Mouse (Mus musculus): ENCODE measurements at regions not wholly inside any gene's neighbourhood (a gene's known extent, or its start where the extent isn't known, plus 50 kb on each side); places are given as distances from the start of the nearest gene placed in this dataset.
A peak's percentile ranks its signal among the peaks of the same experiment; 100 is the strongest.

DNA sequence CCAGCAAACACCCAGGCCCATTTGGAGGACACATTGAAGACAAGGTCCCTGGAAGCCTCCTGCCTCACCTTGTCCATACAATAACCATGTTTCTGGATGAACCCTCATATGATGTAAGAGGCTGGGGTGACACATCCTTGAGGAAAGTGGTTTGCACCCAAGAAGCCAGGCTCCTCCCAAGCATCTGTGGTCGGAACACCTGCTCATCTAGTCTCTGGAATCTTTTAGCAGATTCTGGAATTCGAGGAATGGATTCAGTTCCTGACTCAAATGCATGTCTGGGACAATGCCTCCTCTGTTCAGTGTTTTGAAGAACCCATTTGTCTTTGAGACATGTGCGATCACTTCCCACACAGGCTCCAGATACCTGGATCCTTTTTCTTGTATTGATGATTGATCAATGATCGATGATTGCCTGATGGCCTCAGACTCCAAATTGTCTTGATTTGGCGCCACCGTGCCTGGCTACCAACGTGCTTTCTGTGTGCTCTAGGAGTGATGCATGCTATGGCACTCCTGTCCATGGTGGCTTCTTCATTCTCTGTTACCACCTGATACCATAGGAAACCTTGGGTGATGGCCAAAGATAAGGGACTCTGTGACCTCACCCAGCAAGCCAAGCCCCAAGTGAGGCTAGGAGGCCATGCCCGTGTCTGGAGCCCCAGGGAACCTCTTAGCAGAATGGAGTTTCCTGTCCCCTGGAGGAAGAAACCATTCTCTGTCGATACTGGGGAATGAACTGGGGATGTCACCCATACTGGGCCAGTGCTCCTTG is 126.7 kb downstream of the Mn1 start:
- no peak for DNase-seq (ENCODE audit: low read depth, low spot score)

DNA sequence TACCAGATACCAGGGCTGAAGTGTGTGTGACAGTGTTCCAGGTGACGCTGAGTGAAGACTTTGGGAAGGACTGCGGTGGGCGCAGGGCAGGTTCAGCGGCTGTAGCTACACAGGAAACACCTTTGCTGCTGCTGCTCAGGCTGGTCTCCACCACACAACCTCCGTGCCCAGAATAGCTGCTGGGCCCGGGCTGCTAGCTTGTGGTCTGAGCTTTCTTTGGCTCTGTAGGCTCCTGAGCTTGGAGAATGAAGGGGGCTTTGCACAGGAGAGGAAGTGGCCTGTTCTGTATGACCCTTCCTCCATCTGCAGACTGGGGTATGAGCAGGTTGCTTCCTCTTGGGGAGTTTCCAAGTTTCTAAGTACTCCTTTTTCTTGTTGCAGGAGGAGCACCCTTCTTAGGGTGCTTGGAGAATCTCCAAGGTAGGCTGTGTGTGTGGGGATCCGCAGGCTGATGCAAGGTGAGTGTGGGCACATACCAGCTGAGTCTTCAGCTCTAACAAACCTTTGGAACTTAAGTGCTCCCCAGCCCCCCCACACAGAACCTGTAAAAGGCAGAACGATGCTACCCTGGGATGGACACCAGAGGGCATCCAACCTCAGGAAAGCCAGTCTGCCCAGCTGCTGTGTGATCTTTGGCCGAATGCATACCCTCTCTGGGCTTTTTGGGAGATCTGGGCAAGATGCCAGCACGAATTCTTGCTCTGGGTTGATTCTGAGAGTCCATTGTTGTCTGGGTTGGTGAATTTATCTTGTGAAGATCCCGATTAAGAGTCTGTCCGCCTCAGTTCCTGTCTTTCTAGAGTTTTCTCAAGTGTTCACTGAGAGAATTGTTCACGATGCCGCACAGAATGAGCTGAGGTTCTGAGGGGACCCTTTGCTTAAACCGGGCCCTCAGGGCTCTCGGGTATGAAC is 136.6 kb downstream of the Mn1 start:
- DNase-seq (ENCODE audit: low read depth, low spot score), result no peak

GRCm38 (mm10) chr5:111554551-111555311 is 137.6 kb downstream of the Mn1 start:
- peak; percentile 19 for DNase-seq (ENCODE audit: low read depth, low spot score)

DNA sequence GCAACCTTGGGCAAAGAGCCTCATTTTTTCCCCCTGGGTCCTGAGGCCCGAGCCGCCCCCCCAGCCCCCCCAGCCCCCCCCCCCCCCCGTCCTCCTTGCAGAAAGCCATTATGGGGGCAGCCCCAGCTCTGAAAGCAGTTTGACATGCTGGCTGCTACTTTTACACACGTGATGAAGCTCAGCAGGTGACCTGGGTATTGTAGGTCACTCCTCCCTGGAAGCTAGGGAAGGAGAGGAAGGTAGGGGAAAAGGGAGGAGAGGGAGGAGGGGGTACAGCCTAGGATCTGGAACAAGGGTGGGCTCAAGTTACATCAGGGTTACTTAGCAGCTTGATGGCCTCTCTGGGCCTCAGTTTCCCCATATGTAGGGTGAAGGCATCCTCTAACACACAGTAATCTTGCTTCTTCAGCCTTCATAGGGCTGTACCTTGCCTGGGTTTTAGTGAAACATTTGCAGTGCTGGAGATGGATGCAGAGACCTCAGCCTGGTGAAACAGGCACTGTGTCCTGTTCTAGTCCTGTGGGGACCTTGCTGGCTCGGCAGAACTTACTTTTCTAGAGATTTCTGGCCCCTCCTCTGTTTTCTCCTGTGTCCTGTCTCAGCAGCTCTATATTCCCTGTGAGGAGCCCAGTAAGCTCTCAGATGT is 138.3 kb downstream of the Mn1 start:
- no peak for DNase-seq (ENCODE audit: low read depth, low spot score)

GRCm38 (mm10) chr5:111555981-111556380 is 138.8 kb downstream of the Mn1 start:
- no peak for DNase-seq (ENCODE audit: low read depth, low spot score)

- DNase-seq (ENCODE audit: low read depth, low spot score), result no peak
Observed at GRCm38 (mm10) chr5:111560432-111560831, 143.3 kb downstream of the Mn1 start.

DNA sequence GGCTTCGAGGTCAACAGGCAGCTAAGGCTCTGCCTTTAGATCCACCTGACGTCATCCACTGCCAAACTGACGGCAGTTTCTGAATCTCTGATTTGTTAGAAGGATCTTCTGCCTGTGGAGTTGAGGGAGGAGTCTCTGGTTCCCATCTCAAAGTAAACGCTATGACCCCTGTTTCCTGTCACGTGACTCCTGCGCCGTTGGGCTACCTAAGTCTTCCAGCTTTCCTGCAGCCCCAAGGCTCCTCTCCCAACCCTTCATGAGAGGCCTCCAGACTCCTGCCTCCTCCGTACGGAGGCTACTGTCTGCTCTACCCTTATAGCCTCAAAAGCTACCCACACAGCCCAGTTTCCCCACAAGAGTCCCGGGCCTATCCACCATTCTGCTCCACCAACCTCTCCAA is 144.1 kb downstream of the Mn1 start:
- no peak for DNase-seq (ENCODE audit: low read depth, low spot score)

- DNase-seq (ENCODE audit: low read depth, low spot score), result no peak
Observed at GRCm38 (mm10) chr5:111570826-111571225, 153.7 kb downstream of the Mn1 start.

- no peak for DNase-seq (ENCODE audit: low read depth, low spot score)
Observed at GRCm38 (mm10) chr5:111573265-111573873, 156.2 kb downstream of the Mn1 start.

DNA sequence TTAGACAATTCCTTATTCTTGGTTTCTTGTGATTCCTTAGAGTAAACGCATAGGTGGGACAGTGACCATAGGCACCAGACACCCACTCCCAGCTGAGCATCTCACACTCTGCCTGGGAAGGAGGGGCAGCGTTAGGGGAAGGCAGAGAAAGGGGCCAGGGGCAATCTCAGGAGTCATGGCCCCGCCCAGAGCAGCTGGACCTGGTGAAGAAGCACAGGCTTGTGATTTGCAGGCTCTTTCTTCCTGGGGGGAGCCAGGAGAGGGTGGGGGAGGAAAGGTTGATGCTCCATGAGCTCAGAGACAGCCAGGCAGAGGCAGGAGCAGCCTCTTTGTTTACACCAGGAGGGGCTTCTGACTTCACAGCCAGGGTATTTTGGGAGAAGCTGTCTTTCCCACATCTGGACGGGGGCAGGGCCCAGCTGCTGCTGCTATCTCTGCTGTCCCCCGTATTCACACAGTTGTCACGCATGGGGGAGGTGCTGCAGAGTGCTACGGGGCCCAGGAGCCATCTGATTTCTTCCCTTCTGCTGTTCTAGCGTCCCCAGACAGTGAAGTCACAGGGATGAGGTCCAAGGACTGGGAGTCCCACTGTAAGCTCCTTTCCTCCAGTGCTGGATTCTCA is 157.2 kb downstream of the Mn1 start:
- peak; percentile 16 for DNase-seq (ENCODE audit: low read depth, low spot score)

DNA sequence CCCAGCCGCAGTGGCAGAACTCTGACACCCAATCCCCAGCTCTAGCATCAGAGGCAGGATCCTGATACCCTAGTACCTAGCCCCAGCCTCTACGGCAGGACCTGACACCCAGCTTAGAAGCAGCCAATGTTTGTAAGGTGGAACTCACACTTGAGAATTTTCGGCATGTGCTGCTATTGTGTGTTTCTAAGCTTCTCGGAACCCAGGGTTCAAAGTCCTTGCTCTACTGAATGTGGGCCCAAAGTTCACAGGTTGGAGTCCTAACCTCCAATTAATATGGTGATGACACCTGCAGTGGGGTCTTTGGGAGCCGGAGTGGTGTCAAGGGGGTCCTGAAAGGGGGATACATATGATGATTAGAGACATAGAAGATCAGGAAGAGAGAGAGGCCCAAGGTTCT is 158.2 kb downstream of the Mn1 start:
- no peak for DNase-seq (ENCODE audit: low read depth, low spot score)

DNA sequence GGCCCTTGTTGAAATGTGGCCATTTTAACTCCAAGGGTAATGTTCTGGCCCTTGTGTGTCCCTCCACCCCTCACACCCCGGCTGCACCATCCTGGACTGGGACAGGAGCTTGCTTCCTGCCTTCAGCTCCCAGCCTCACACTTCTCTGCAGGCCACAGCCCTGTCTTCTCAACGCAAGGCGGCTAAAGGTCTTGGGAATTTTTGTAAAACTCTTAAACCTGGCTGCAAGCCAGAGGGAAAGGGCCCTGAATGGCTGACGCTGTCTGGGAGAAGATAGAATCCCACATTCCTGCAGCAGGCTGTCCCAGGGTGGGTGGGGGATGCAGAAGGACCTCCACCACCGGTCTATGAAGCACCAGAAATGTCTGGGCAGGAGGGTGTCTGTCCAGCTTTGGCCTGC is 156.3 kb upstream of the Gm26897 start:
- no peak for DNase-seq (ENCODE audit: low read depth, low spot score)

DNA sequence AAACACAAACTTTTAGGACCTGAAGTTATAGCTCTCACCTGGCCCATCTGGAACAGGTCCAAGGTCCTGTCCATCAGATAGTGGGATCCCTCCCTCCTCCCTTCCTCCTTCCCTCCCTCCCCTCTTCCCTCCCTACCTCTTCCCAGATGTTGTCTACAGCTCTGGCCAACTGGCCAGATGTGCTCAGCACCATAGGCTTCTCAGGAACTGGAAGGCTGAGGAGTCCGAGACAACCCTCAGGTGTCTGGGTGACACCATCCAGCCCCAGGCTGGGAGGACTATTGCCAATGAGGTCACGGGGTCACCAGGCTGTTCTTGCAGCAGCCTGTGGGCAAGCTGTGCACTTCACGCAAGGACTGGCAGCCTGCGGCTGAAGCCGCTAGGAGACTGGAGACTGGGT is 155.6 kb upstream of the Gm26897 start:
- no peak for DNase-seq (ENCODE audit: low read depth, low spot score)

DNA sequence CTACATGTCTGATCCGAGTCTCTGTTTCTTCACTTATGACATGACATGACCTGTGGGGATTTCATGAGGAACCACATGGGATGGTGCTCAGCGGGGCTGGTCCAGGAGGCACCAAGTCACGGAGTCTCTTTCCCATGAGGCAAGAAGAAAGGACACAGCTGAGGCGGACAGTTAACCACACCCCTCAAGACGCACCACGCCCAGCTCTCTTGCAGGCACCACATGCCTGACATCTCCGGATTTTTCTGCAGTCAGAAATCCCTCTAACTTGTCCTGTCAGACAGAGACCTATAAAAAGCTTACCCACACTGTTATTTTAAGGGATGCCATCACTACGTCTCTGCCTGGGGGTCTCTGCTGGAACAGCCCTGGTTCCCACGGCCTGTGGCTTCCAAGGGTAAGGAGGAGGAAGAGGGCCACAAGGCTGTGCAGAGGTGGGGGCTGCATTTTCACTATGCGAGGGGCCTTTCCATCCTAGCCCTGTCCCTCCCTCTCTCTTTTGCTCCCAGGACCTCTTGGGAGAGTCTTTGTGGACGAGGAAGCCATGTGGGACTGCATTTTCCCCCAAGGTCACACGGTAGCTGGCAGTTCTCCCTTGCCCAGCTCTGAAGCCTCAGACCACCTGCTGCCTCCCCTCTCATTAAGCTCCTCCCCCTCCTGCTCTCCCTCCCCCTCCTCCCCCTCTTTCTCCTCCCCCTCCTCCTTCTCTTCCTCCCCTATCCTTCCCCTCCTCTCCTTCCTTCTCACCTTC is 154.6 kb upstream of the Gm26897 start:
- DNase-seq (ENCODE audit: low read depth, low spot score), result peak; percentile 22

DNA sequence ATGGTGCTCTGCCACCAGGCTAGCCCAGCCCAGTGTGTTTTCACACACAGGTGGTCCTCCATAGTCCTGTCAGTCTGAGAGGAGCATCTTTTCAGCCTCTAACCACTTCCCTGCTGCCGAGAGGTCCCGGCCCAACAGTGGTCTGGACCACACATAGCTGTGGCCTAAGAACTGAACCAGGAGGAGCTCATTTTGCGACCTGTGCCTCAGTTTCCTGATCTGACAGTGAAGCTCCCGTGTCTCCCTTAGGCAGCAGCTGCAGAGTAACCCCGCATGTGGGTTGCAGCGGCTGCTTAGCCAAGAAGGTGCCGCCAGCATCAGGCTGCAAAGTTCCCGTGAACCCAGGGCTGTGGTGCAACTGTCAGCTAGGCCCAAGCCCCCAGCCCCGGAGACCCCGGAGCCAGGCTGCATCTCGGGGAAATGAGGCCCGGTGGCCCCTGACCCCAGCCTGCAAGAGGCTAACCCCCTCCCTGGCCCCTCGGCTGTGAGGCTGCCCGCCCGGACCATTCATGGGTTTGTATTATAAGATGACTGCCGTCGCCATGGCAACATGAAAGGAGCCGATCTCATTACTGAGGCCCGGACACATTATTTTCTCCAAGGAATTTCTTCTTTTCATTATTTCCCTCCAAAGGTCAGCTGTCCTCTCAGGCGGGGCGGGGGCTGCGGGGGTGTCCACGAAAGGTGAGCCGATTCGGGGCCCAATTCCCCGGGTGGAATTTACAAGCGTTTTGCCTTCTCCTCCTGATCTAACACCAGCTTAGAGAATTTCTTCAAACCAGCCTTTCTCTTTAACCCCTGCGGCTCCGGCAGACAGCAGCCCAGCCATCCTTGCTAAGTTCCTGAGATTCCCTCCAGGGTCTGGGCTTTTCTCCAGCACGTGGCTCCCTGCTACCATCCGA is 152.6 kb upstream of the Gm26897 start:
- DNase-seq (ENCODE audit: low read depth, low spot score), result peak; percentile 56

- peak; percentile 29 for DNase-seq (ENCODE audit: low read depth, low spot score)
Observed at GRCm38 (mm10) chr5:111582004-111582403, 151.7 kb upstream of the Gm26897 start.

- DNase-seq (ENCODE audit: low read depth, low spot score), result peak; percentile 70
Observed at GRCm38 (mm10) chr5:111590619-111591081, 143.1 kb upstream of the Gm26897 start.

DNA sequence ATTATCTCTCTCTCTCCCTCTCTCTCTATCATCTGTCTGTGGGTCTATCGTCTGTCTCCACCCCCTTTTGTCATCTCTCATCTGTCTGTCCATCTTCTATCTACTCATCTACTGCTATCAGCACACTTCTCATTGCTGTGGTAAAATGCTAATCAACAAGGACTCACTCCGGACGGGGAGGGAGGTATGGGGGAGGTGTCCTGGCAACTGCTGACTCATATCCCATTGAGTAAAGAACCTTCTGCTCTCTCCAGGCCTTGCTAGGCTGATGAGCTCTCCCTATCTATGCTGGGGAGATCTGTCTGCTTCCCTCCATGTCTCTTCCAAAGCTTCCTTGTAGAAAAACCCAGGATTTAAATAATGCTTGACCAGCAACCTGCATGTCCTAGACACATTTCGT is 140.9 kb upstream of the Gm26897 start:
- DNase-seq (ENCODE audit: low read depth, low spot score), result no peak

GRCm38 (mm10) chr5:111594111-111594510 is 139.6 kb upstream of the Gm26897 start:
- DNase-seq (ENCODE audit: low read depth, low spot score), result no peak

All from telencephalon, adult 2 months (tissue).